Mouse (Mus musculus): ENCODE measurements around the gene C130050O18Rik. TPM values are rescaled to one million over a fixed set of nuclear protein-coding genes. Genes with fewer than 3 reads are reported as not detected.

The C130050O18Rik gene
- polyA plus RNA-seq, 1 experiment from 2014 or later: 0.56 TPM

- no peaks in the 10 kb centered on the region for H3K27me3 ChIP-seq (ENCODE audit: low read depth, poor library complexity, severe bottlenecking)
- H3K27ac ChIP-seq: no peak overlapping the region
- DNase-seq (ENCODE audit: low spot score): no peak
- H3K9me3 ChIP-seq (replicated peaks): no peaks in the 10 kb centered on the region
- H3K4me3 ChIP-seq: no peak overlapping the region
- WGBS: 89% methylated on average over 12 of the region's 12 CpGs
- H3K36me3 ChIP-seq: no peaks in the 10 kb centered on the region
- H3K4me1 ChIP-seq: peaks cover 4% of the 10 kb centered on the region; the same call in 1 of the 2 replicates
Observed at GRCm38 (mm10) chr5:139442428-139442827, 37.3 kb downstream of the C130050O18Rik start.

GRCm38 (mm10) chr5:139442962-139443361, 37.9 kb downstream of the C130050O18Rik start:
- Histone ChIP-seq H3K36me3 (no peaks in the 10 kb centered on the region), H3K27ac (no peak overlapping the region), H3K4me1 (peaks cover 4% of the 10 kb centered on the region; the same call in 1 of the 2 replicates), H3K27me3 (ENCODE audit: low read depth, poor library complexity, severe bottlenecking) (no peaks in the 10 kb centered on the region), H3K4me3 (no peak overlapping the region), H3K9me3 (replicated peaks) (no peaks in the 10 kb centered on the region)
- WGBS: 76% methylated on average over 4 of the region's 4 CpGs
- no peak for DNase-seq (ENCODE audit: low spot score)

GRCm38 (mm10) chr5:139445258-139445657, 40.2 kb downstream of the C130050O18Rik start:
- H3K4me1 ChIP-seq: peaks cover 13% of the 10 kb centered on the region
- H3K27me3 ChIP-seq (ENCODE audit: low read depth, poor library complexity, severe bottlenecking): no peaks in the 10 kb centered on the region
- H3K27ac ChIP-seq: no peak overlapping the region
- no peaks in the 10 kb centered on the region for H3K9me3 ChIP-seq (replicated peaks)
- no peak for DNase-seq (ENCODE audit: low spot score)
- no peak overlapping the region for H3K4me3 ChIP-seq
- H3K36me3 ChIP-seq: no peaks in the 10 kb centered on the region
- WGBS: 94% methylated on average over 8 of the region's 8 CpGs

- Histone ChIP-seq H3K9me3 (replicated peaks) (no peaks in the 10 kb centered on the region), H3K27me3 (ENCODE audit: low read depth, poor library complexity, severe bottlenecking) (no peaks in the 10 kb centered on the region), H3K27ac (no peak overlapping the region), H3K36me3 (peaks cover 8% of the 10 kb centered on the region), H3K4me3 (no peak overlapping the region), H3K4me1 (peaks cover 13% of the 10 kb centered on the region)
- WGBS: 83% methylated on average over 6 of the region's 6 CpGs
- no peak for DNase-seq (ENCODE audit: low spot score)
Observed at GRCm38 (mm10) chr5:139448025-139448424, 42.9 kb downstream of the C130050O18Rik start.

GRCm38 (mm10) chr5:139449161-139449791, 44.2 kb downstream of the C130050O18Rik start:
- 62% methylated on average over 5 of the region's 5 CpGs for WGBS
- peaks cover 13% of the 10 kb centered on the region for H3K4me1 ChIP-seq
- no peak for DNase-seq (ENCODE audit: low spot score)
- peaks cover 21% of the 10 kb centered on the region for H3K36me3 ChIP-seq
- H3K9me3 ChIP-seq (replicated peaks): no peaks in the 10 kb centered on the region
- H3K4me3 ChIP-seq: no peak overlapping the region
- no peaks in the 10 kb centered on the region for H3K27me3 ChIP-seq (ENCODE audit: low read depth, poor library complexity, severe bottlenecking)
- H3K27ac ChIP-seq: peak overlapping the region; percentile 1; the same call in 1 of the 2 replicates

- H3K36me3 ChIP-seq: peaks cover 27% of the 10 kb centered on the region
- H3K4me1 ChIP-seq: peaks cover 13% of the 10 kb centered on the region
- H3K9me3 ChIP-seq (replicated peaks): no peaks in the 10 kb centered on the region
- 65% methylated on average over 4 of the region's 4 CpGs for WGBS
- no peak for DNase-seq (ENCODE audit: low spot score)
- H3K27ac ChIP-seq: peak overlapping the region; percentile 1; the same call in 1 of the 2 replicates
- H3K27me3 ChIP-seq (ENCODE audit: low read depth, poor library complexity, severe bottlenecking): no peaks in the 10 kb centered on the region
- no peak overlapping the region for H3K4me3 ChIP-seq
Observed at GRCm38 (mm10) chr5:139449926-139450325, 44.8 kb downstream of the C130050O18Rik start.

- DNase-seq (ENCODE audit: low spot score): no peak
- 92% methylated on average over 10 of the region's 10 CpGs for WGBS
- H3K36me3 ChIP-seq: peaks cover 50% of the 10 kb centered on the region
Observed at GRCm38 (mm10) chr5:139453031-139453430, 48.0 kb downstream of the C130050O18Rik start.

GRCm38 (mm10) chr5:139455166-139455565, 50.1 kb downstream of the C130050O18Rik start:
- H3K4me1 ChIP-seq: peaks cover 9% of the 10 kb centered on the region
- H3K4me3 ChIP-seq: no peak overlapping the region
- 95% methylated on average over 12 of the region's 12 CpGs for WGBS
- no peak overlapping the region for H3K27ac ChIP-seq
- DNase-seq (ENCODE audit: low spot score): no peak
- no peaks in the 10 kb centered on the region for H3K27me3 ChIP-seq (ENCODE audit: low read depth, poor library complexity, severe bottlenecking)
- peaks cover 54% of the 10 kb centered on the region for H3K36me3 ChIP-seq
- no peaks in the 10 kb centered on the region for H3K9me3 ChIP-seq (replicated peaks)

More at GRCm38 (mm10) chr5:139453031-139453430, 48.0 kb downstream of the C130050O18Rik start:
- Histone ChIP-seq H3K27me3 (ENCODE audit: low read depth, poor library complexity, severe bottlenecking) (no peaks in the 10 kb centered on the region), H3K4me1 (peaks cover 9% of the 10 kb centered on the region), H3K9me3 (replicated peaks) (no peaks in the 10 kb centered on the region), H3K27ac (no peak overlapping the region), H3K4me3 (no peak overlapping the region)

- Histone ChIP-seq H3K9me3 (replicated peaks) (no peaks in the 10 kb centered on the region), H3K27me3 (ENCODE audit: low read depth, poor library complexity, severe bottlenecking) (no peaks in the 10 kb centered on the region), H3K4me1 (peaks cover 9% of the 10 kb centered on the region), H3K27ac (no peak overlapping the region), H3K36me3 (peaks cover 54% of the 10 kb centered on the region), H3K4me3 (no peak overlapping the region)
- DNase-seq (ENCODE audit: low spot score): no peak
- WGBS: 94% methylated on average over 8 of the region's 8 CpGs
Observed at GRCm38 (mm10) chr5:139457241-139457640, 52.2 kb downstream of the C130050O18Rik start.

GRCm38 (mm10) chr5:139459938-139460337, 54.9 kb downstream of the C130050O18Rik start:
- Histone ChIP-seq H3K9me3 (replicated peaks) (no peaks in the 10 kb centered on the region), H3K4me1 (peaks cover 9% of the 10 kb centered on the region), H3K36me3 (peaks cover 27% of the 10 kb centered on the region), H3K27me3 (ENCODE audit: low read depth, poor library complexity, severe bottlenecking) (no peaks in the 10 kb centered on the region), H3K4me3 (peak overlapping the region; percentile 80), H3K27ac (peak overlapping the region; percentile 59)
- WGBS: 7% methylated on average over 10 of the region's 10 CpGs
- DNase-seq (ENCODE audit: low spot score): no peak

GRCm38 (mm10) chr5:139460384-139461067, 55.4 kb downstream of the C130050O18Rik start, which contains the start of gene 3110082I17Rik:
TSS of gene 3110082I17Rik (minus strand) at chr5:139460527.
- Histone ChIP-seq H3K27me3 (ENCODE audit: low read depth, poor library complexity, severe bottlenecking) (no peaks in the 10 kb centered on the region), H3K9me3 (replicated peaks) (no peaks in the 10 kb centered on the region), H3K4me1 (peaks cover 9% of the 10 kb centered on the region), H3K4me3 (peak within 1 kb of the TSS; percentile 80), H3K27ac (peak within 1 kb of the TSS; percentile 59), H3K36me3 (peaks cover 22% of the 10 kb centered on the region)
- DNase-seq (ENCODE audit: low spot score): peak; percentile 97
- WGBS: 4% methylated on average over 42 of the region's 42 CpGs

- no peak for DNase-seq (ENCODE audit: low spot score)
- no peak overlapping the region for H3K27ac ChIP-seq
- H3K36me3 ChIP-seq: no peaks in the 10 kb centered on the region
- H3K4me1 ChIP-seq: peaks cover 1% of the 10 kb centered on the region; the same call in 1 of the 2 replicates
- H3K4me3 ChIP-seq: no peak overlapping the region
- H3K9me3 ChIP-seq (replicated peaks): no peaks in the 10 kb centered on the region
- WGBS: 75% methylated on average over 4 of the region's 4 CpGs
- H3K27me3 ChIP-seq (ENCODE audit: low read depth, poor library complexity, severe bottlenecking): no peaks in the 10 kb centered on the region
Observed at GRCm38 (mm10) chr5:139464874-139465273, 59.8 kb downstream of the C130050O18Rik start.

Measured in limb, embryonic 10.5 days (tissue).